Mouse (Mus musculus): ENCODE data around the gene Trip11. TPM values are rescaled to one million over a fixed set of nuclear protein-coding genes. Genes with fewer than 3 reads are reported as not detected.
"Not testable (repeated sequence)": the region's sequence is repeated elsewhere in the genome, so short reads cannot be mapped to it uniquely, and the experiment has no call there.

The Trip11 gene
- polyA plus RNA-seq (2014; fragmentation: Nextera tagmentation; extraction: Ambion mirVana) = 22.6 and 24.3 TPM in 2 replicates

DNA sequence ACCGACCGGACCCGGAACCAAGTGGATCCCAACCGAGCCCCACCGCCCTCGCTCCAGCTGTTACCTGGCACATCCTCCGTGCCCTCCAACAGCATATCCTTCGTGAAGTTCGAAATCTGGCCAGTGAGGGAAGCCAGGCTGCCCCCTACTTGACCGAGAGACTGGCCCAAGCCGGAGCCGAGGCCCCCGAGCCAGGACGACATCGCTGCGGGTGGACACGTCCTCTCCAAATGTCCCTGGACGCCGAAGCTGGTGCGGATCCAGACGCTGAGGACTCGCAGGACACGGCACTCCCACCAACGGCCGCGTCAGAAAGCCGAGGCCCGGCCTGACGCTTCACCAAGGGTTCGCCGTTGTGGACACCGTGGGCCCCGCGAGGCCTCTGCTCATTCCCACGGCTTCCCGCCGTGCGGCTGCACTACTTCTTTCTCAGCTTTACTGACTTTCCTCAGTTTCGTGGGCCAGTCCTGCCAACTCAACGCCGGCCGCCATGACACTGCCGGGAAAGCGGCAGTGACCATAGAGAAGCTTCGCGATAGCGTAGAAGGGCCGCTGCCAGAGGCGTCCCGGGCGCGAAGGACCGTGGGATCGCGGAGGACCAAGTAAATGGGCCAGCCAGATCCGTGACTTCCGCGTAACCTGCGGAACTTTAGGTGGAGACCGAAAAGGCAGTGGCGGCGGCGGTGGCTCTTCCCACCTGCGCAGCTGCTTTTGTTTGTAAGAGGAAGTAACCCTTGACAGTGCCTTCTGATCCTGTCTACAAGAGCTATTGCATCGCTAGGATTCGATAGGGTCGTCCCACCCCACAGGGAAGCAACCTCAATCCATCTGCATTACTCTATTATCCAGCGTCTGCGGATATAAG, at the start of gene Trip11:
Gene Trip11, minus strand, starts transcription at position 642 of the 865 bp plus-strand sequence.
- H3K36me3 ChIP-seq (ENCODE audit: control insufficient read depth, insufficient read depth, low read length) = peaks cover 7% of the 10 kb centered on the region
- peak within 1 kb of the TSS; percentile 83 for H3K4me2 ChIP-seq (ENCODE audit: low read length)
- peak within 1 kb of the TSS; percentile 87 for H3K9ac ChIP-seq (replicated peaks; ENCODE audit: low read length)
- H3K27me3 ChIP-seq (ENCODE audit: control insufficient read depth, insufficient read depth, low read length) = no peaks in the 10 kb centered on the region
- H3K9me3 ChIP-seq (ENCODE audit: control insufficient read depth, low read length) = no peaks in the 10 kb centered on the region
- peak within 1 kb of the TSS; percentile 89 for H3K4me3 ChIP-seq (replicated peaks; ENCODE audit: low read depth, low read length)
- DNase-seq (peak; percentile 95), ATAC-seq (ENCODE audit: low FRiP score, low TSS enrichment) (peak; percentile 96)
- H3K4me1 ChIP-seq (ENCODE audit: control insufficient read depth, insufficient read depth, low read length) = peaks cover 19% of the 10 kb centered on the region
- under 1% methylated on average over 69 of the region's 69 CpGs for WGBS
- H3K27ac ChIP-seq (replicated peaks; ENCODE audit: low read depth, low read length) = peak within 1 kb of the TSS; percentile 84

DNA sequence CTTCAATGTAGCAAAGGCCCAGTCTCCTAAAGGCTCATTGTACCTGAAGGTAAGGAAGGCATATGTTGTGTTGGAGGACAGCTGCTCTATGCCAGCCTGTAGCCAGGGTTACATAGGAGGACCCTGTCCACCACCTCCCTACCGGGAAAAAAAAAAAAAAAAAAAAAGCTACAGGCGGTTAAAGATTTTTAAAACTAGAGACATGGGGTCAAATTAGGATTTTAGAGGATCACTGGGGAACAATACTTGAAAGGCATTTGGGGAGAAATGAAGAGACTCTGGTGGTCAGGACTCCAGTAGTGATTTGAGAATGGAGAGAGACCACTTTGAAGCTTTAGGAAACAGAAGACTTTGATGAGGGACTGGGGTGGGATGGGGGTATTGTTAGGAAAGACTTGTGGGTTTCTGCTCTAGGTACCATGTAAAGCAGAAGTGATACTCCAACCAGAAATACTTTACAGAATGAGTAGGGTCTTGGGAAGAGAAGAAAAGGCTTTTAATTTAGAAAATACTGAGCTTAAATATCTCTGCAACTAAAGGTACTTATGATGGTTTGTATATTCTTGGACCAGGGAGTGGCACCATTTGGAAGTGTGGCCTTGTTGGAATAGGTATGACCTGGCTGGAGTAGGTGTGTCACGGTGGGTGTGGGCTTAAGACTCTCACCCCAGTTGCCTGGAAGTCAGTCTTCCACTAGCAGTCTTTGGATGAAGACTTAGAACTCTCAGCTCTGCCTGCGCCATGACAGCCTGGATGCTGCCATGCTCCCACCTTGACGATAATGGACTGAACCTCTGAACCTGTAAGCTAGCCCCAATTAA, 46.1 kb upstream of the Trip11 start:
- ATAC-seq (ENCODE audit: low FRiP score, low TSS enrichment); H3K9ac ChIP-seq (replicated peaks; ENCODE audit: low read length): not testable (repeated sequence)

DNA sequence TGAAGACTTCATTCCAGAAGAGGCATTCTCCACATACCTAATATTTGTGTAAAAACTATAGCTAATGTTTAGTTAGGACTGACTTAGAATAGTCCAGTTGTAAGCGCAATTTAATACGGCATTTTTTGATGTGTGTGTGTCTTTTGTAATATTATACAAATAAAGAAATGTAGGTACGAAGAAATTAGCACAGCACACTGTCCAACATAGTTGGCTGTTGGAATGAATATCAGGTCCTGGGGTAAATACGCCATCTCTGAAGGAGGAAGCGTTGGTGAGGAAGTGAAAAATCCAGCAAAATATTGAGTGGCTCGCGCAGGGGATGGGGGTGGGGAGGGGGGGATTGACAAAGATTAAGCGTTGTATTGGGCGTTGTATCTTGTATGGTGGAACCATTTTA, 45.5 kb upstream of the Trip11 start:
- ATAC-seq (ENCODE audit: low FRiP score, low TSS enrichment) (no peak), DNase-seq (no peak)
- WGBS = 64% methylated on average over 9 of the region's 9 CpGs

More for the DNA sequence above, 46.1 kb upstream of the Trip11 start:
- not testable (repeated sequence) for H3K9me3 ChIP-seq (ENCODE audit: control insufficient read depth, low read length); H3K27ac ChIP-seq (replicated peaks; ENCODE audit: low read depth, low read length); H3K27me3 ChIP-seq (ENCODE audit: control insufficient read depth, insufficient read depth, low read length); DNase-seq; H3K36me3 ChIP-seq (ENCODE audit: control insufficient read depth, insufficient read depth, low read length); H3K4me3 ChIP-seq (replicated peaks; ENCODE audit: low read depth, low read length)
- Histone ChIP-seq H3K4me1 (ENCODE audit: control insufficient read depth, insufficient read depth, low read length) (peaks cover 12% of the 10 kb centered on the region; the same call in 1 of the 2 replicates), H3K4me2 (ENCODE audit: low read length) (peak overlapping the region; percentile 43; the same call in 1 of the 2 replicates)
- 93% methylated on average over 5 of the region's 5 CpGs for WGBS

DNA sequence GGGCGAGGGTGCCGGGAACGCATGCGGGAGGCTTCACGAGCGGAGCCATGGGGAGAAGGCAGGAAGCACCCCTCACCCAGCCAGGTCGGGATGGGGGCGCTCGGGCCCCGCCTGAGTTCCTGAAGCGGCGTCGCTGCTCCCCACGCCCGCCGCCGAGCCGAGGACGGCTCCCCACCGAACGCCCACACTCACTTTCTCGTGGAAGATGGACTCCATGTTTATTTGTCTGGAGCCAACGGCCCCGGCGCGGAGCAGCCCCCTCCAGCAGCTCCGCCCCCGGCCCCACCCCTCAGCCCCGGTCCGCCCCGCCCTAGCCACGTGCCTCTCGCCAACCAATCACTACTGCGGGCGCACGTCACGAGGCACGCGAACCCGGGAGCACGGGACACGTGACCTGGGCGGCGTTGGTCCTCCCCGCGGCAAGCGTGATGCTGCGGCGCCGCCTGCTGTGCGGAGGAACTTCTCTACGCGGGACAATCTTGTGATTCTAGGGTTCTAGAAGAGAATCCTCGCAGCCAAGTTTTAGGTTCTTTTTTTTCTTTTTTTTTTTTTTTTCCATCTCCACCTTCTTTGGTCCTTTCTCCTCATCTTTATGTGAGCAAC, 45.0 kb upstream of the Trip11 start, which contains the start of gene Atxn3:
Gene Atxn3, minus strand, starts transcription at position 305 of the 603 bp plus-strand sequence.
- H3K27ac ChIP-seq (replicated peaks; ENCODE audit: low read depth, low read length) = peak within 1 kb of the TSS; percentile 74
- ATAC-seq (ENCODE audit: low FRiP score, low TSS enrichment) (peak; percentile 100), DNase-seq (peak; percentile 98)
- H3K27me3 ChIP-seq (ENCODE audit: control insufficient read depth, insufficient read depth, low read length) = no peaks in the 10 kb centered on the region
- H3K4me2 ChIP-seq (ENCODE audit: low read length) = peak within 1 kb of the TSS; percentile 67
- no peaks in the 10 kb centered on the region for H3K9me3 ChIP-seq (ENCODE audit: control insufficient read depth, low read length)
- under 1% methylated on average over 54 of the region's 54 CpGs for WGBS
- H3K4me3 ChIP-seq (replicated peaks; ENCODE audit: low read depth, low read length) = peak within 1 kb of the TSS; percentile 86
- H3K36me3 ChIP-seq (ENCODE audit: control insufficient read depth, insufficient read depth, low read length) = no peaks in the 10 kb centered on the region
- H3K4me1 ChIP-seq (ENCODE audit: control insufficient read depth, insufficient read depth, low read length) = peaks cover 12% of the 10 kb centered on the region; the same call in 1 of the 2 replicates
- H3K9ac ChIP-seq (replicated peaks; ENCODE audit: low read length) = peak within 1 kb of the TSS; percentile 77

More for the DNA sequence above, 45.5 kb upstream of the Trip11 start:
- Histone ChIP-seq H3K4me3 (replicated peaks; ENCODE audit: low read depth, low read length) (peak overlapping the region; percentile 86), H3K27me3 (ENCODE audit: control insufficient read depth, insufficient read depth, low read length) (no peaks in the 10 kb centered on the region), H3K4me1 (ENCODE audit: control insufficient read depth, insufficient read depth, low read length) (peaks cover 12% of the 10 kb centered on the region; the same call in 1 of the 2 replicates), H3K9me3 (ENCODE audit: control insufficient read depth, low read length) (no peaks in the 10 kb centered on the region), H3K27ac (replicated peaks; ENCODE audit: low read depth, low read length) (no peak overlapping the region), H3K36me3 (ENCODE audit: control insufficient read depth, insufficient read depth, low read length) (no peaks in the 10 kb centered on the region), H3K4me2 (ENCODE audit: low read length) (peak overlapping the region; percentile 43), H3K9ac (replicated peaks; ENCODE audit: low read length) (no peak overlapping the region)

DNA sequence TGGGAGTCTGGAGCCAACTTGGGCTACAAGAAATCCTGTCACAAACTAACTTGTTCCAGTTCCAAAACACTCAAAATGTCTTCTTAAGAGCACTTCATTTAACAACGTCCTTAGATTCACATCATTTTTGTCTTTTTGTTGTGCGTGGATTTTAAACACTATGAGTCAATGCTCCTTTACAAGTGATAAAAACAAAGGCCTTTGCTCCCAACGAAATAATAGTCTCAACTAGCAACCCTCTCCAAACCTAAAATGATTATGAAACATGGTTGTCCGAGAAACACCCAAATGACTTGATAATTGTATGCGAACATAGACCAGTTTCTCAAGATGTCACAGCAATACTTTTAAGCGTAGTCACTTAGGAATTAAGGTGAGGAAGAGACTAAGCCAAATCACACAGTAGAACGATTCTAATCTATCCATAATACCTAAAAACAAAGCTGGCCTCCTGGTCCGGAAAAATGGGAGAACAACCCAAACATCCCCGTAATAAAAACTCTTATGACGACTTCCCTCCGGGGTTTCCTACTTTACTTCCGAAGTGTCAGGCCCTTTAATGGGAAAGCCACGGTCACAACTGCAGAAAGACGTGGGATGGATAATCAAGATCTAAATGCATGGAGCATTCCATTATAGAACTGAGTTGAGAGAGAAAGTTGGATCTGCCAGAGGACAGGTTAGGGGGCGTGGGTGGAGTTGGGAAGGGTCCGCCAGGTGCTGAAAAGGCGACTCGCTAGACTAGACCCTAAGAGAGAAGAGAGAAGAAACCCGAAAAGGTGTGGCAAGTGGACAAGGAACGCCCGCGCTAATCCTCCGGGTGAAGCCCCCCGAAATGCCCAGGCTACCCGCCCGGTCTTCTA, 44.2 kb upstream of the Trip11 start:
- 12% methylated on average over 26 of the region's 26 CpGs for WGBS
- Histone ChIP-seq H3K4me1 (ENCODE audit: control insufficient read depth, insufficient read depth, low read length) (peaks cover 12% of the 10 kb centered on the region; the same call in 1 of the 2 replicates), H3K9me3 (ENCODE audit: control insufficient read depth, low read length) (no peaks in the 10 kb centered on the region), H3K4me2 (ENCODE audit: low read length) (peak overlapping the region; percentile 67), H3K9ac (replicated peaks; ENCODE audit: low read length) (peak overlapping the region; percentile 77), H3K4me3 (replicated peaks; ENCODE audit: low read depth, low read length) (peak overlapping the region; percentile 86), H3K36me3 (ENCODE audit: control insufficient read depth, insufficient read depth, low read length) (no peaks in the 10 kb centered on the region), H3K27me3 (ENCODE audit: control insufficient read depth, insufficient read depth, low read length) (no peaks in the 10 kb centered on the region), H3K27ac (replicated peaks; ENCODE audit: low read depth, low read length) (peak overlapping the region; percentile 74)
- ATAC-seq (ENCODE audit: low FRiP score, low TSS enrichment) (no peak), DNase-seq (no peak)

DNA sequence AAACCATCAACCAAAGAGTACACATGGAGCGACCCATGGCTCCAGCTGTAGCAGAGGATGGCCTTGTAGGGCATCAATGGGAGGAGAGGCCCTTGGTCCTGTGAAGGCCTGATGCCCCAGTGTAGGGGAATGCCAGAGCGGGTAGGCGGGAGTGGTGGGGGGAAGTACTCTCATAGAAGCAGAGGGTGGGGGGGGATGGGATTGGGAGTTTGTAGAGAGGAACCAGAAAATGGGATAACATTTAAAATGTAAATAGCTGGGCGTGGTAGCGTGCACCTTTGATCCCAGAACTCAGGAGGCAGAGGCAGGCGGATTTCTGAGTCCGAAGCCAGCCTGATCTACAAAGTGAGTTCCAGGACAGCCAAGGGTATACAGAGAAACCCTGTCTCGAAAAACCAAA, 42.8 kb upstream of the Trip11 start:
- not testable (repeated sequence) for ATAC-seq (ENCODE audit: low FRiP score, low TSS enrichment)
- peaks cover 12% of the 10 kb centered on the region; the same call in 1 of the 2 replicates for H3K4me1 ChIP-seq (ENCODE audit: control insufficient read depth, insufficient read depth, low read length)
- 95% methylated on average over 8 of the region's 8 CpGs for WGBS

DNA sequence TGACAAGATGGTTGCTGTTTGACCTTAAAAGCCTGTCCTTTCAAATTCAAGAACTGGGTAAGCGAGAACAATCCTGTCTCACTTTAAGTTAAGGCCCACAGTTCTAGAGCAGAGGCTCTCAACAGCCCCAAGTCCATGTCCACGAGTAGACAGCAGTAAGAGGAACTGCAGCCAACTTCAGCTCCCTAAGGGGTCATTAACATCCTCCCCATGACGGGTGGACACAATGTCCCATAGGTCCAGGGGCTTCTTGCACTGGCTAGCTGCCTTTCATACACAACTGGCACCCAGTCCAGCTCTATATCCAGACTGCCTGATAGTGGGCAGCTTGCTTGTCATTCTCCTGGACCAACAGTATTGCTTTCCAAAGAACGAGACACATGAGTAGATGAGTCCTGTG, 35.7 kb upstream of the Trip11 start:
- Histone ChIP-seq H3K36me3 (ENCODE audit: control insufficient read depth, insufficient read depth, low read length) (peaks cover 29% of the 10 kb centered on the region), H3K4me1 (ENCODE audit: control insufficient read depth, insufficient read depth, low read length) (no peaks in the 10 kb centered on the region), H3K9ac (replicated peaks; ENCODE audit: low read length) (no peak overlapping the region), H3K27me3 (ENCODE audit: control insufficient read depth, insufficient read depth, low read length) (no peaks in the 10 kb centered on the region), H3K27ac (replicated peaks; ENCODE audit: low read depth, low read length) (no peak overlapping the region), H3K9me3 (ENCODE audit: control insufficient read depth, low read length) (no peaks in the 10 kb centered on the region), H3K4me3 (replicated peaks; ENCODE audit: low read depth, low read length) (no peak overlapping the region), H3K4me2 (ENCODE audit: low read length) (no peak overlapping the region)
- WGBS = 86% methylated on average over 4 of the region's 4 CpGs
- DNase-seq (no peak), ATAC-seq (ENCODE audit: low FRiP score, low TSS enrichment) (no peak)

More for the DNA sequence above, 42.8 kb upstream of the Trip11 start:
- not testable (repeated sequence) for H3K36me3 ChIP-seq (ENCODE audit: control insufficient read depth, insufficient read depth, low read length); H3K27me3 ChIP-seq (ENCODE audit: control insufficient read depth, insufficient read depth, low read length); H3K9ac ChIP-seq (replicated peaks; ENCODE audit: low read length); H3K9me3 ChIP-seq (ENCODE audit: control insufficient read depth, low read length); H3K4me3 ChIP-seq (replicated peaks; ENCODE audit: low read depth, low read length); H3K4me2 ChIP-seq (ENCODE audit: low read length); DNase-seq; H3K27ac ChIP-seq (replicated peaks; ENCODE audit: low read depth, low read length)

Data from midbrain, embryonic 14.5 days (tissue).